Mouse (Mus musculus) heart, embryonic 16.5 days (tissue): Measurements from ENCODE around the gene Nr1i3. TPM values are rescaled to one million over a fixed set of nuclear protein-coding genes. Genes with fewer than 3 reads are reported as not detected.

ENCODE experiments used
- ATAC-seq: fragments of 200-750 bp; cut with Nextera tagmentation; replicated peaks from 2 replicates; pipeline ENCODE4 v1.8.0; 2017; ENCODE audit warnings: moderate number of reproducible peaks; ENCODE audit not compliant: insufficient read depth, low FRiP score; ENCODE audit errors: extremely low read depth
- H3K27ac ChIP-seq: fragments of 300-500 bp; sonication (generic); 2 replicates; pipeline ENCODE4 v1.5.1; 2014; ENCODE audit warnings: mild to moderate bottlenecking, low read length, control low read depth, moderate library complexity
- H3K27me3 ChIP-seq: fragments of 300-500 bp; sonication (generic); 2 replicates; pipeline ENCODE4 v1.6.1; 2014; ENCODE audit warnings: low read length, mixed read lengths; ENCODE audit not compliant: control insufficient read depth, insufficient read depth
- H3K36me3 ChIP-seq: fragments of 300-500 bp; sonication (generic); 2 replicates; pipeline ENCODE4 v1.6.1; 2014; ENCODE audit not compliant: control insufficient read depth, insufficient read depth
- H3K4me1 ChIP-seq: fragments of 300-500 bp; sonication (generic); 2 replicates; pipeline ENCODE4 v1.6.1; 2014; ENCODE audit warnings: low read length, mixed read lengths; ENCODE audit not compliant: control insufficient read depth, insufficient read depth
- H3K4me2 ChIP-seq: fragments of 300-500 bp; sonication (generic); 2 replicates; pipeline ENCODE4 v1.6.1; 2014; ENCODE audit warnings: low read depth, mild to moderate bottlenecking, control low read depth, low read length
- H3K4me3 ChIP-seq: fragments of 300-500 bp; sonication (generic); 2 replicates; pipeline ENCODE4 v1.5.1; 2014; ENCODE audit warnings: mild to moderate bottlenecking, control low read depth, low read length
- H3K9ac ChIP-seq: fragments of 300-500 bp; sonication (generic); 2 replicates; pipeline ENCODE4 v1.6.1; 2014; ENCODE audit warnings: low read length, control low read depth
- H3K9me3 ChIP-seq: fragments of 300-500 bp; sonication (generic); replicated peaks from 2 replicates; pipeline ENCODE4 v1.6.1; 2016; ENCODE audit warnings: low read length; ENCODE audit not compliant: control insufficient read depth
- WGBS: fragments of 180-500 bp; shearing (Covaris S2); extraction: QIAGEN DNeasy Blood & Tissue Kit; methylation state at CpG from one replicate; pipeline ENCODE4 v1.1.7; 2014; 5-methylcytosine and 5-hydroxymethylcytosine counted together
- polyA plus RNA-seq: library from polyadenylated mRNA; unstranded; fragments of >200 nt; fragmentation: Nextera tagmentation; extraction: Ambion mirVana; gene quantifications from 2 replicates; pipeline ENCODE4 v1.2.1, GENCODE M21; 2015

The Nr1i3 gene
- polyA plus RNA-seq, 1 experiment from 2014 or later: 0.43 TPM

DNA sequence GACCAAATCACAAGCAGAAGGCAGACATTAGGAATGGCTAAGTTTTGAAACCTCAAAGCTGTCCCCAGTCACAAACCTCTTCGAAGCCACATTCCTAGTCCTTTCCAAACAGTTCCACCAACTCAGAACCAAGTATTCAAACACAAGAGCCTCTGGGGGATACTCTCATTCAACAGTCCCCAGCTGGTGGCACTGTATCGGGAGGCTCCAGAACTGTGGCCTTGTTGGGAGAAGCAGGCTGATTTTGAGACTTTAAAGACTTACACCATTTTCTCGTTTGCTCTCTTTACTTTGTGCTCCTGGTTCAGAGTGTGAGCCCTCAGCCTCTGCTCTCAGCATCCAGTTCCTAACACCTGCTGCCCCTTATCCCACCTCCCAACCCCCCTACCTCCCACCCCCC lies 30.7 kb upstream of the Nr1i3 start:
- H3K27me3 ChIP-seq: no peaks in the 10 kb centered on the region
- no peak for ATAC-seq
- H3K4me1 ChIP-seq: peaks cover 25% of the 10 kb centered on the region
- WGBS: 84% methylated on average over 3 of the region's 3 CpGs
- no peaks in the 10 kb centered on the region for H3K9me3 ChIP-seq
- H3K9ac ChIP-seq: no peak overlapping the region
- no peak overlapping the region for H3K4me3 ChIP-seq
- H3K27ac ChIP-seq: no peak overlapping the region; the same call in 1 of the 2 replicates
- H3K36me3 ChIP-seq: no peaks in the 10 kb centered on the region
- no peak overlapping the region for H3K4me2 ChIP-seq

- no peak overlapping the region for H3K9ac ChIP-seq
- H3K4me1 ChIP-seq: peaks cover 30% of the 10 kb centered on the region
- no peaks in the 10 kb centered on the region for H3K27me3 ChIP-seq
- no peaks in the 10 kb centered on the region for H3K36me3 ChIP-seq
- WGBS: 22% methylated on average over 3 of the region's 3 CpGs
- H3K27ac ChIP-seq: peak overlapping the region; percentile 82
- no peaks in the 10 kb centered on the region for H3K9me3 ChIP-seq
- peak overlapping the region; percentile 16; the same call in 1 of the 2 replicates for H3K4me2 ChIP-seq
- no peak overlapping the region for H3K4me3 ChIP-seq
- ATAC-seq: peak; percentile 70
Observed at GRCm38 (mm10) chr1:171183620-171184019, 30.1 kb upstream of the Nr1i3 start.

DNA sequence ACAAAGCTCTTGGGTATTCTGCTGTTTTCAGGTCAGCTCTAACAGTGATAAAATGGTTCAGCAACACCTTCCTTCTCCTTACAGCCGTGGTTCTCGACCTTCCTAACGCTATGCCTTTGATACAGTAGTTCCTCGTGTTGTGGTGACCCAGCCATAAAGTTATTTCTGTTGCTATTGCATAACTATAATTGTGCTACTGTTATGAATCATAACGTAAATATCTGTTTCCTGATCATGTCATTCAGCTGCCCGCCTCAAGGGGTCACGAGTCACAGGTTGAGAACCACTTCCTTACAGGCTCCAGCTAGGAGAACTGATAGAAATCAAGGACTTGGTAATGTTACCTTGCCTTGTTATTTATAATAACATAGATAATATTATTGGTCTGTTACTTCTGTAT lies 29.5 kb upstream of the Nr1i3 start:
- no peaks in the 10 kb centered on the region for H3K9me3 ChIP-seq
- no peaks in the 10 kb centered on the region for H3K36me3 ChIP-seq
- 43% methylated on average over 7 of the region's 7 CpGs for WGBS
- no peak for ATAC-seq
- H3K4me2 ChIP-seq: 0 out of 2 replicates have a peak overlapping the region, but pooled peaks have one; percentile 16
- H3K4me1 ChIP-seq: peaks cover 36% of the 10 kb centered on the region
- no peak overlapping the region for H3K9ac ChIP-seq
- H3K4me3 ChIP-seq: no peak overlapping the region
- no peaks in the 10 kb centered on the region for H3K27me3 ChIP-seq
- peak overlapping the region; percentile 82 for H3K27ac ChIP-seq

GRCm38 (mm10) chr1:171185655-171186054 lies 28.1 kb upstream of the Nr1i3 start:
- H3K9me3 ChIP-seq: no peaks in the 10 kb centered on the region
- H3K4me3 ChIP-seq: no peak overlapping the region
- H3K4me1 ChIP-seq: peaks cover 40% of the 10 kb centered on the region
- no peak for ATAC-seq
- H3K9ac ChIP-seq: no peak overlapping the region
- WGBS: 57% methylated on average over 8 of the region's 8 CpGs
- H3K27me3 ChIP-seq: no peaks in the 10 kb centered on the region
- H3K36me3 ChIP-seq: no peaks in the 10 kb centered on the region
- no peak overlapping the region for H3K4me2 ChIP-seq
- peak overlapping the region; percentile 67 for H3K27ac ChIP-seq

DNA sequence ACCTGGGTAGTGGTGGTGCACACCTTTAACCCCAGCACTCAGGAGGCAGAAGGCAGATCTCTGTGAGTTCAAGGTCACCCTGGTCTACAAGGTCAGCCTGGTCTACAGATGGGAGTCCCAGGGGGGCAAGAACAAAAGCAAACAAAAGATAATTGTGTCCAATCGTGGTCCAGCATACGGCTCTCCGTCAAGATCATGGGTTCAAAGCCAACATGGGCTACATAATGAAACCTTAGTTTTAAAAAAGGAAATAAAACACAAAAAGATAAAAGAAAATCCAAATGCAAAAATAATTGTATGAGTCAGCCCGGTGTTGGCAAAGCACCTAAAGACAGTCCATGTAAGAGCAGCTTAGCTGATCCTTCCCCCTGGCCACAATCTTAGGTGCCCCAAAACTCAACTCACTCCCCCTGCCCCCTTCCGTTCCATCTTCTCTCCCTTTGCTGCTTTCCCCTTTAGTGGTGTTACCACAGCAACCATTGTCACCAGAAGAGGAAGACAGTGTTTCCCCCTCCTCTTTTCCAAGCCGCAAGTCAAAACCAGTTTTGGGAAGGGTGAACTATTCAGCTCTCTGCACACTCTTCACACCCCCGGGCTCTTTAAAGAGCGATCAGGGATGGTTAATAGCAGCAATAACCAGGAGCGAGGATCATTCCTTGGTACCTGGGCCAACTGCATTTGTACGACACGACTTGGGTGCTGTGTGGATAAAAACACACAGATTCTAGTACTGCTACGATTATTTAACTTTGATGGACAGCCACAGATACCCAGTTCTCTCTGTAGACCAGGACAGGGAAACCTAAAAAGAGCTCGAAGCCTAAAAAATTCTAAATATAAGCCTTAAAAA lies 25.7 kb upstream of the Nr1i3 start:
- Histone ChIP-seq H3K36me3 (no peaks in the 10 kb centered on the region), H3K4me3 (no peak overlapping the region), H3K27ac (peak overlapping the region; percentile 96), H3K9me3 (no peaks in the 10 kb centered on the region), H3K4me2 (no peak overlapping the region), H3K9ac (no peak overlapping the region), H3K4me1 (peaks cover 48% of the 10 kb centered on the region), H3K27me3 (no peaks in the 10 kb centered on the region)
- no peak for ATAC-seq
- WGBS: 72% methylated on average over 13 of the region's 13 CpGs

GRCm38 (mm10) chr1:171189046-171189445 lies 24.7 kb upstream of the Nr1i3 start:
- no peak overlapping the region for H3K4me3 ChIP-seq
- H3K4me2 ChIP-seq: peak overlapping the region; percentile 42; the same call in 1 of the 2 replicates
- no peaks in the 10 kb centered on the region for H3K27me3 ChIP-seq
- H3K9me3 ChIP-seq: no peaks in the 10 kb centered on the region
- H3K27ac ChIP-seq: peak overlapping the region; percentile 96
- peaks cover 50% of the 10 kb centered on the region for H3K4me1 ChIP-seq
- peak overlapping the region; percentile 63 for H3K9ac ChIP-seq
- peak; percentile 81 for ATAC-seq
- WGBS: 18% methylated on average over 8 of the region's 8 CpGs
- H3K36me3 ChIP-seq: no peaks in the 10 kb centered on the region

- Histone ChIP-seq H3K36me3 (no peaks in the 10 kb centered on the region), H3K4me2 (peak overlapping the region; percentile 42), H3K4me1 (peaks cover 50% of the 10 kb centered on the region), H3K9me3 (no peaks in the 10 kb centered on the region), H3K4me3 (peak overlapping the region; percentile 6; the same call in 1 of the 2 replicates), H3K9ac (peak overlapping the region; percentile 63), H3K27ac (peak overlapping the region; percentile 96), H3K27me3 (0 out of 2 replicates have a peak, but pooled peaks cover 2% of the 10 kb centered on the region)
- 45% methylated on average over 14 of the region's 14 CpGs for WGBS
- peak; percentile 87 for ATAC-seq
Observed at GRCm38 (mm10) chr1:171189476-171190114, 24.2 kb upstream of the Nr1i3 start.

DNA sequence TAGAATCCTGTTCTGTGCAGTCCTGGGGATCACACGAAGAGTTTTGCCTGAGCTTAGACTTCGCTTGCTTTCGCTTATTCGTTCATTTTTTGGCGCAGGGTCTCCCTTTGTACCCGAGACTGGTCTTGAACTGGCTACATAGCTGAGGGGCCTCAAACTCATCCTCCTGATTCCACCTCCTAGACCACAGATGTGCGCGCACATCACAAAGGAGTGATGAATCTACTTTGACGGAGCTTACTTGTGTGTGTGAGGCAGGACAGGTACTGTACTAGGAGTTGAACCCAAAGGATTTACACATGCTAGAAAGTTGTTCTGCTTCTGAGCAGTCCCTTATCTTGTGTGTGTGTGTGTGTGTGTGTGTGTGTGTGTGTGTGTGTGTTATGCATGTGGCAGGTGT lies 22.9 kb upstream of the Nr1i3 start:
- Histone ChIP-seq H3K36me3 (no peaks in the 10 kb centered on the region), H3K4me2 (no peak overlapping the region), H3K9me3 (no peaks in the 10 kb centered on the region), H3K9ac (no peak overlapping the region), H3K4me3 (no peak overlapping the region), H3K4me1 (peaks cover 57% of the 10 kb centered on the region), H3K27me3 (peaks cover 8% of the 10 kb centered on the region), H3K27ac (peak overlapping the region; percentile 96; the same call in 1 of the 2 replicates)
- no peak for ATAC-seq
- 94% methylated on average over 9 of the region's 9 CpGs for WGBS

- H3K4me2 ChIP-seq: no peak overlapping the region
- peaks cover 50% of the 10 kb centered on the region for H3K4me1 ChIP-seq
- no peaks in the 10 kb centered on the region for H3K9me3 ChIP-seq
- no peak for ATAC-seq
- H3K27ac ChIP-seq: no peak overlapping the region
- peaks cover 8% of the 10 kb centered on the region for H3K27me3 ChIP-seq
- H3K9ac ChIP-seq: no peak overlapping the region
- H3K4me3 ChIP-seq: no peak overlapping the region
- 50% methylated on average over 10 of the region's 10 CpGs for WGBS
- H3K36me3 ChIP-seq: no peaks in the 10 kb centered on the region
Observed at GRCm38 (mm10) chr1:171192283-171192682, 21.5 kb upstream of the Nr1i3 start.
